Mouse (Mus musculus): ENCODE data around the gene Rfx6. TPM values are rescaled to one million over a fixed set of nuclear protein-coding genes. Genes with fewer than 3 reads are reported as not detected.

Rfx6 gene
- polyA plus RNA-seq, 1 experiment from 2014 or later = not detected

DNA sequence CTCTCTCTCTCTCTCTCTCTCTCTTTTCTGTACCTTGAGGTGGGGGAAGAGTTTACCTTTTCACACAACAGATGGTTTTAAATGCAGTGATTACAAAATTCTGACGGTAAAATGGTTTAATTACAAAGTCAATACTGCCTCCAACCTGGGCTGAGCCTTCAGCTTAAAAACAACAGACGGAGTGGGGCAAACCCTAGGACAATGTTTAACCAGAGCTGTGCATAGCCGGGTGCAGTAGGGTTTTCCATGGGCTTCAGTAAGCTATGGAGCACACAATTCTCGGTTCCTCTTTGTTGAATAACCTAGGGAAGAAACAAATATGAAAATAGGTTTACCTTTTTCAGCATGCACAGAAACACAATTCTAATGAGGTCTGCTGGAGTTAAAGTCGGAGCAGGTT is 90.9 kb downstream of the Rfx6 start:
- Histone ChIP-seq H3K4me2 (replicated peaks) (no peak overlapping the region), H3K4me1 (replicated peaks) (no peaks in the 10 kb centered on the region), H3K27ac (no peak overlapping the region), H3K9me3 (no peaks in the 10 kb centered on the region), H3K9ac (replicated peaks) (no peak overlapping the region), H3K4me3 (replicated peaks) (no peak overlapping the region), H3K27me3 (no peaks in the 10 kb centered on the region), H3K36me3 (no peaks in the 10 kb centered on the region)
- no peak for ATAC-seq
- 73% methylated on average over 5 of the region's 5 CpGs for WGBS

DNA sequence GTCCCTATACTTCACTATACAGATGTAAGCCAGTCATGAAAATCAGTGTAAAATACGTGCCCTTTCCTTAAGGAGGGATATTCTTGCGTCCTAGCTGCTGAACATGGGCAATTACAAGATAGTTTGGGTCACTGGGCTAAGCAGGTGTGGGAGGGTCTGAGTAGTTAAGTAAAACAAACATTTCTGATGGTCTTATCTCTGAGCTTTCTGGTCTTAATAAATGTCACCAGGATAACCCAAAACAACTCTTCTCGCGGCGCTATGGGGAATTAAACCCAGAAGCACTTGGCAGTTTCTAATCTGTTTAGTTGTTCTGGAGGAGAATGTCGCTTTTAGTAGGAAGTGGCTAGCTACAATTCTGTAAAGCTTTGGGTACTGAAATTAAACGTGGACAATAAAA is 91.7 kb downstream of the Rfx6 start:
- 65% methylated on average over 7 of the region's 7 CpGs for WGBS
- H3K27ac ChIP-seq = no peak overlapping the region
- H3K4me1 ChIP-seq (replicated peaks) = no peaks in the 10 kb centered on the region
- no peak overlapping the region for H3K4me3 ChIP-seq (replicated peaks)
- no peak overlapping the region for H3K4me2 ChIP-seq (replicated peaks)
- H3K27me3 ChIP-seq = no peaks in the 10 kb centered on the region
- H3K36me3 ChIP-seq = no peaks in the 10 kb centered on the region
- no peaks in the 10 kb centered on the region for H3K9me3 ChIP-seq
- ATAC-seq = no peak
- no peak overlapping the region for H3K9ac ChIP-seq (replicated peaks)

DNA sequence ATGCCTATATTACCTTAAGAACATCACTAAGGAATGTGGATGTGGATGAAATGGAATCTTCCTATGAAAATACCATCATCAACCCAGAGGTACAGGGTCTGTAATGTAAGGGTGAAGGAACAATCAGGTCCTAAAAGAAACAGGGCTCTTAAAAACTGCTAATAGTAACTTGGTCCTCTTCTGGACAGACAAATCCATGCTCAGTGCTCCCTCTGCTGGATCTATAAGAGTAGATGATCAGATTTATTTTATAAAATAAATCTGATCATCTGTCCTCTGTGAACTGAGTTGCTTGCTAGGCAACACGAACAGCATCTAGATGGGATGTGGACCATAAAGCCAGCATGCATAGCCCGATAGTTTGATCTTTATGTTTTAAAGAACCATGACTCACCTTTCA is 102.1 kb downstream of the Rfx6 start:
- no peak overlapping the region for H3K4me2 ChIP-seq (replicated peaks)
- no peaks in the 10 kb centered on the region for H3K27me3 ChIP-seq
- H3K27ac ChIP-seq = no peak overlapping the region
- ATAC-seq = no peak
- no peak overlapping the region for H3K9ac ChIP-seq (replicated peaks)
- H3K9me3 ChIP-seq = no peaks in the 10 kb centered on the region
- no peaks in the 10 kb centered on the region for H3K4me1 ChIP-seq (replicated peaks)
- 83% methylated on average over 2 of the region's 2 CpGs for WGBS
- H3K4me3 ChIP-seq (replicated peaks) = no peak overlapping the region
- H3K36me3 ChIP-seq = no peaks in the 10 kb centered on the region

Other genes starting within 250 kb of the Rfx6 start
- not detected in 2 replicates for gene Gm49339, start 197.1 kb upstream of the Rfx6 start, polyA plus RNA-seq (2015; fragmentation: Nextera tagmentation; extraction: Ambion mirVana)
- gene Lilr4b, start 197.1 kb upstream of the Rfx6 start, polyA plus RNA-seq (2015; fragmentation: Nextera tagmentation; extraction: Ambion mirVana) = 0.06 and 0.27 TPM in 2 replicates
- gene Lilrb4a, start 186.8 kb upstream of the Rfx6 start, polyA plus RNA-seq (2015; fragmentation: Nextera tagmentation; extraction: Ambion mirVana) = 0.46 and 0.62 TPM in 2 replicates
- gene Fam162b, start 87.2 kb upstream of the Rfx6 start, polyA plus RNA-seq (2015; fragmentation: Nextera tagmentation; extraction: Ambion mirVana) = 2.6 and 2.8 TPM in 2 replicates
- 0.08 TPM in 1 of 2 replicates, not detected in the other for gene Gprc6a, start 46.3 kb upstream of the Rfx6 start, polyA plus RNA-seq (2015; fragmentation: Nextera tagmentation; extraction: Ambion mirVana)